Mouse (Mus musculus): ENCODE data around the gene Fanci. TPM values are rescaled to one million over a fixed set of nuclear protein-coding genes. Genes with fewer than 3 reads are reported as not detected.
A peak's percentile ranks its signal among the peaks of the same experiment; 100 is the strongest.

Fanci gene
- polyA plus RNA-seq (2014; fragmentation: Nextera tagmentation; extraction: Ambion mirVana): 10.6 and 13.2 TPM in 2 replicates

DNA sequence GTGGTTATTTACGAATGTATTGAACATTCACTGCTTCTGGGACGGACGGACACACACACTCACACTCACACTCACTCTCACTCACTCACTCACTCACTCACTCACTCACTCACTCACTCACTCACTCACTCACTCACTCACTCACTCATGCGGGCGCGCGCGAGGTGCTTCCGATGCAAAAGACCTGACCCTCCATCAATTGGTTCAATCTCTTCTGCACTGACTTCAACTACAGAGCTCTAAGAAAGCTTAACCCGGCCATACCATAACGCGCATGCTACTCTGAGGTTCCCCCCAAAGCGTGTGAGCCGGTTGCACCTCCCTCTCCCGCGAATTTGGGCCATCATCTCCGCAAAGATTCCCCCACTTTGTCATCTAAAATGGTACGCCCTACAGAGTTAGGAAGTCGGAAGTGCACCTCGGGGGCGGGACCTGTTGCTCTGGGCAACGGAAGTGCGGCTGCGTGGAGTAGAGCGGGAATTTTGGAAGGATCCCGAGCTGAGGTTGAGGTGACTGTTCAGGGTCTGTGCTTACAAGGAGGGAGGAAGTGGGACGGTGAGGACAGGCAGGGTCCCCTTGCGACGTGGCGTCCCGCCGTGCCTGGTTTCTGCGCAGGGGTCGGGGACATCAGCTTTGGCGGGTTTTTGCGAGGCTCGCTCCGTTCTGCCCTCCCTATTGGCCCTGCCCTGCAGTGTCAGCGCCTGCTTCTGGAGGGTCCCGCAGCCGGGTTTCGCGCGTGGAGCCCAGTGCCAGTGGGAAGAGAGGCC is at the start of gene Fanci:
Gene Fanci (plus strand): TSS at position 47 of the 767 bp plus-strand sequence.
- Histone ChIP-seq H3K9ac (ENCODE audit: low read depth, low read length) (peak within 1 kb of the TSS; percentile 76), H3K27me3 (ENCODE audit: control insufficient read depth, insufficient read depth, low read length) (no peaks in the 10 kb centered on the region), H3K4me1 (ENCODE audit: control insufficient read depth, insufficient read depth, low read length) (no peaks in the 10 kb centered on the region), H3K4me2 (peak within 1 kb of the TSS; percentile 96), H3K9me3 (replicated peaks; ENCODE audit: control insufficient read depth, low read length) (no peaks in the 10 kb centered on the region), H3K27ac (ENCODE audit: low read depth, low read length) (peak within 1 kb of the TSS; percentile 50), H3K36me3 (ENCODE audit: control insufficient read depth, insufficient read depth, low read length) (no peaks in the 10 kb centered on the region), H3K4me3 (ENCODE audit: low read depth, low read length) (peak within 1 kb of the TSS; percentile 72)
- WGBS (ENCODE audit: insufficient replicate concordance): under 1% methylated on average over 44 of the region's 44 CpGs
- ATAC-seq (replicated peaks; ENCODE audit: insufficient number of reproducible peaks, low FRiP score, low TSS enrichment): peak; percentile 90

DNA sequence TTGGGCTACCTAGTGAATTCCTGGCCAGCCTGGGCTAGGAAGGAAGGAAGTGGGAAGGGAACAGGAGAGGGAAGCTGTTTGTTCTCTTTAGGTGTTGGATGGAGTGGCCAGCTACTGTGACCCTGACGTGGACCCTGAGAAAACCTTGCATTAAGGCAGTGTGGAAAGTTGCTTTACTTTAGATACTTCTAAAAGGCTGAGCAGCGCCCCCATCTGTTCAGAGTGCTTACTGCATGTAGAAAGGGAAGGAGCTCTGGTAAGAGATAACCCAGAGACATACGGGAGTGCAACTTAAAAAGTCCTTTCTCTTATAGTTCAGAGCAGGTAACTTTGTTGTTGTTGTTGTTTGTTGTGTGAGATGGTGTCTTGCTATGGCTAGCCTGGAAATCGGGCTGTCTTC is 45.8 kb upstream of the Fanci start:
- H3K4me1 ChIP-seq (ENCODE audit: control insufficient read depth, insufficient read depth, low read length): no peaks in the 10 kb centered on the region
- no peak overlapping the region for H3K9ac ChIP-seq (ENCODE audit: low read depth, low read length)
- no peak overlapping the region for H3K27ac ChIP-seq (ENCODE audit: low read depth, low read length)
- no peak overlapping the region for H3K4me3 ChIP-seq (ENCODE audit: low read depth, low read length)
- no peaks in the 10 kb centered on the region for H3K27me3 ChIP-seq (ENCODE audit: control insufficient read depth, insufficient read depth, low read length)
- H3K4me2 ChIP-seq: no peak overlapping the region
- H3K36me3 ChIP-seq (ENCODE audit: control insufficient read depth, insufficient read depth, low read length): peaks cover 6% of the 10 kb centered on the region; the same call in 1 of the 2 replicates
- H3K9me3 ChIP-seq (replicated peaks; ENCODE audit: control insufficient read depth, low read length): no peaks in the 10 kb centered on the region
- no peak for ATAC-seq (replicated peaks; ENCODE audit: insufficient number of reproducible peaks, low FRiP score, low TSS enrichment)
- WGBS (ENCODE audit: insufficient replicate concordance): 47% methylated on average over 4 of the region's 4 CpGs

DNA sequence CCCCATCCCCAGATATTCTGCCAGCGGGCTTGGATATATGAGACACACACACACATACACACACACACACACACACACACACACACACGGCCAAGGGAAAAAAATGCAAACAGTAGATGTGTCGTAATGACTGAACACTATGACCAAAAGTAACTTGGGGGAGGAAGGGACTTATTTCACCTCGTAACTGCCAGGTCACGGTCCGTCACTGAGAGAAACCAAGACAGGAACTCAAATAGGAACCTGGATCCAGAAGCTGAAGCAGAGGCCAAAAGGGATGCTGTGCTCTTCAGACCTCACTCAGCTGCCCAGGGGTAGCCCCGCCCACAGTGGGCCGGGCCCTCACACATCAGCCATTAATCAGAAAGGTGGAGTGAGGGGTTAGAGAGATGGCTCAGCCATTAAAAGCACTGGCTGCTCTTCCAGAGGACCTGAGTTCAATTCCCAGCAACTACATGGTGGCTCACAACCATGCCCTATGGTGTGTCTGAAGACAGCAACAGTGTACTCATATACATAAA is 45.1 kb upstream of the Fanci start:
- H3K4me1 ChIP-seq (ENCODE audit: control insufficient read depth, insufficient read depth, low read length): no peaks in the 10 kb centered on the region
- 79% methylated on average over 8 of the region's 8 CpGs for WGBS (ENCODE audit: insufficient replicate concordance)
- H3K36me3 ChIP-seq (ENCODE audit: control insufficient read depth, insufficient read depth, low read length): peaks cover 6% of the 10 kb centered on the region; the same call in 1 of the 2 replicates
- H3K27me3 ChIP-seq (ENCODE audit: control insufficient read depth, insufficient read depth, low read length): no peaks in the 10 kb centered on the region
- no peak for ATAC-seq (replicated peaks; ENCODE audit: insufficient number of reproducible peaks, low FRiP score, low TSS enrichment)
- no peak overlapping the region for H3K4me2 ChIP-seq
- no peaks in the 10 kb centered on the region for H3K9me3 ChIP-seq (replicated peaks; ENCODE audit: control insufficient read depth, low read length)
- no peak overlapping the region for H3K9ac ChIP-seq (ENCODE audit: low read depth, low read length)
- no peak overlapping the region for H3K4me3 ChIP-seq (ENCODE audit: low read depth, low read length)
- no peak overlapping the region for H3K27ac ChIP-seq (ENCODE audit: low read depth, low read length)

DNA sequence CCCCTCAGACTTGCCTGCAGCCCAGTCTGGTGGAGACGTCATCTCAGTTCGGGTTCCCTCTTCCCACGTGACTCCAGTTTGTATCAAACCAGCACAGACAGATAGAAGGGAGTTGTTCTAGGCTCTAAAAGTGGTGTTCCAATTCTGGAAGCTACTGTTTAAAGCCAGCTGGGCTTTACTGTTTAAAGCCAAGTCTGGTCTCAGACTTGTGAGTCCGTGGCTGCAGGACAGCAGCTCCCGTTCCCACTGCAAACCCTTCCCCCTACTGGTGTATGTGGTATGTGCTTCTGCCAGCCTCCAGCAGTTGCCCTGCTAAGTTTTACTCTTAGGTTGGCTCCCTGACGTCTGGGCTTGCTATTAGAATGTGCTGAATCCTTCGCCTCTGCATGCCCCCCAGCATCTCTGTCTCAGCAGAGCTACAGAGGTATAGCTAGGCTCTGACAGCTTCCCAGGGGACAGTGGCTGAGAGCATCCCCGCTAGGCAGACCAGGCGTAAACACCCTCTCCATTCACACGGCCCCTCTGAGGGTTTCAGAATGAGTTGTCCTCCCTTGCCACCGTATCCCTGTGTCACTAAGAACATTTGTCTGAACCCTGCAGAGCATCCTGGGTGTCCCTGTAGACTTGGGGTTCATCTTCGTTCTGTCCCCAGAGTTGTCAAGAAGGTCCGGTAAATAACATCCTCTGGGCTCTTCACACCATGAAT is 44.5 kb upstream of the Fanci start:
- H3K4me3 ChIP-seq (ENCODE audit: low read depth, low read length): no peak overlapping the region
- H3K9ac ChIP-seq (ENCODE audit: low read depth, low read length): no peak overlapping the region
- H3K4me2 ChIP-seq: no peak overlapping the region
- peaks cover 6% of the 10 kb centered on the region; the same call in 1 of the 2 replicates for H3K36me3 ChIP-seq (ENCODE audit: control insufficient read depth, insufficient read depth, low read length)
- H3K27me3 ChIP-seq (ENCODE audit: control insufficient read depth, insufficient read depth, low read length): no peaks in the 10 kb centered on the region
- H3K9me3 ChIP-seq (replicated peaks; ENCODE audit: control insufficient read depth, low read length): no peaks in the 10 kb centered on the region
- no peaks in the 10 kb centered on the region for H3K4me1 ChIP-seq (ENCODE audit: control insufficient read depth, insufficient read depth, low read length)
- H3K27ac ChIP-seq (ENCODE audit: low read depth, low read length): no peak overlapping the region
- ATAC-seq (replicated peaks; ENCODE audit: insufficient number of reproducible peaks, low FRiP score, low TSS enrichment): no peak
- 73% methylated on average over 13 of the region's 13 CpGs for WGBS (ENCODE audit: insufficient replicate concordance)

DNA sequence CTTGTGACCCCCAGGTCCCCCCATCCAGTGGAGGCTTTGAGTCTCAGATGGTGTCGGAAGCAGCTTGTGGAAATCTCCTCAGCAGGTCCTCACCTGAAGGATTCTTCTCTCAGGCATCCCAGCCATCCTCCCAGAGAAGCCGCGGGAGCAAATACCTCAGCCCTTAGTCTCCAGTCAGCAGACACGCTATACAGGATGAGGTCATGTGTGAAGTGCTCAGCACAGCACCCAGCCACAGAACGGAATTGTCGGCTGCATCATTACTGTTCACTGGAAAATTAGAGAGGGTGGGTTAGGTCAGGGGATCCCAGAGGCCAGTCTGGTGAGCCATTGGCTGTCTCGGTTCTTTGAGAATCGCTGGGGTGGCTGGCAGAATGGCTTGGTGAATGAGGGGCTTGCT is 42.9 kb upstream of the Fanci start:
- no peak for ATAC-seq (replicated peaks; ENCODE audit: insufficient number of reproducible peaks, low FRiP score, low TSS enrichment)

DNA sequence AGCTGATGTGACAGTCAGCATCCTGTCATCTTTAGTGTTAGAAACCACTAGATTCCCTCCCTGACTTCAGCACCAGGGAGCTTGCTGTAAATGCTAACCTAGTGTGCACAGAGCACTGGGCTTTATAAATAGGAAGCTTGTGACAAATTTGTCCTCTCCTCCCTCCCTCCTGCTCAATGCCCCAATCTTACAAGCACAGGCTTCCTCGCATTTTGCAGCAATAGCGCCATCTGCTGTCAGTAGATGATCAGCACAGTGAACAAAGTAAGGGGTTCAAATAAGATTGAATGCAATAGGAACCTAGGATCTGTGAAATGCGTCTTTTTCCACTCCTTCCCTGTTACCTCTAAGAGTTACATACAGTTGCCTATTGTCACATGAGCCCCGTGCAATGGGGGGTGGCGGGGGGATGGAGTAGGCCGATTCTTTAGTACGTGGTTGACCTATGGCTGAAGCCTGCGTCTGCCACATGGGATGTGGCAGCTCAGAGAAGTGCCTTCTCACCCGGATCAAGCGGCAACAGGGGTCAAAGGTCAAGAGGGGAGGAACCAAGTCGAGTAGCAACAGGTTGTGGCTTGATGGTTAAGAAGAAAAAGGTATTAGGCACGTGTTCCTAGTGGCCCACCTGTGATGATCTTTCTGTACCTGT is 41.9 kb upstream of the Fanci start:
- H3K4me2 ChIP-seq: no peak overlapping the region
- H3K27me3 ChIP-seq (ENCODE audit: control insufficient read depth, insufficient read depth, low read length): no peaks in the 10 kb centered on the region
- no peak overlapping the region for H3K4me3 ChIP-seq (ENCODE audit: low read depth, low read length)
- no peaks in the 10 kb centered on the region for H3K9me3 ChIP-seq (replicated peaks; ENCODE audit: control insufficient read depth, low read length)
- H3K9ac ChIP-seq (ENCODE audit: low read depth, low read length): no peak overlapping the region
- H3K4me1 ChIP-seq (ENCODE audit: control insufficient read depth, insufficient read depth, low read length): no peaks in the 10 kb centered on the region
- 40% methylated on average over 12 of the region's 12 CpGs for WGBS (ENCODE audit: insufficient replicate concordance)
- ATAC-seq (replicated peaks; ENCODE audit: insufficient number of reproducible peaks, low FRiP score, low TSS enrichment): no peak
- no peak overlapping the region for H3K27ac ChIP-seq (ENCODE audit: low read depth, low read length)
- no peaks in the 10 kb centered on the region; the same call in 1 of the 2 replicates for H3K36me3 ChIP-seq (ENCODE audit: control insufficient read depth, insufficient read depth, low read length)

More for the DNA sequence above, 42.9 kb upstream of the Fanci start:
- 78% methylated on average over 8 of the region's 8 CpGs for WGBS (ENCODE audit: insufficient replicate concordance)
- H3K4me2 ChIP-seq: no peak overlapping the region
- H3K4me1 ChIP-seq (ENCODE audit: control insufficient read depth, insufficient read depth, low read length): no peaks in the 10 kb centered on the region
- H3K9me3 ChIP-seq (replicated peaks; ENCODE audit: control insufficient read depth, low read length): no peaks in the 10 kb centered on the region
- no peaks in the 10 kb centered on the region for H3K27me3 ChIP-seq (ENCODE audit: control insufficient read depth, insufficient read depth, low read length)
- no peak overlapping the region for H3K27ac ChIP-seq (ENCODE audit: low read depth, low read length)
- no peak overlapping the region for H3K9ac ChIP-seq (ENCODE audit: low read depth, low read length)
- H3K36me3 ChIP-seq (ENCODE audit: control insufficient read depth, insufficient read depth, low read length): peaks cover 2% of the 10 kb centered on the region; the same call in 1 of the 2 replicates
- no peak overlapping the region for H3K4me3 ChIP-seq (ENCODE audit: low read depth, low read length)

DNA sequence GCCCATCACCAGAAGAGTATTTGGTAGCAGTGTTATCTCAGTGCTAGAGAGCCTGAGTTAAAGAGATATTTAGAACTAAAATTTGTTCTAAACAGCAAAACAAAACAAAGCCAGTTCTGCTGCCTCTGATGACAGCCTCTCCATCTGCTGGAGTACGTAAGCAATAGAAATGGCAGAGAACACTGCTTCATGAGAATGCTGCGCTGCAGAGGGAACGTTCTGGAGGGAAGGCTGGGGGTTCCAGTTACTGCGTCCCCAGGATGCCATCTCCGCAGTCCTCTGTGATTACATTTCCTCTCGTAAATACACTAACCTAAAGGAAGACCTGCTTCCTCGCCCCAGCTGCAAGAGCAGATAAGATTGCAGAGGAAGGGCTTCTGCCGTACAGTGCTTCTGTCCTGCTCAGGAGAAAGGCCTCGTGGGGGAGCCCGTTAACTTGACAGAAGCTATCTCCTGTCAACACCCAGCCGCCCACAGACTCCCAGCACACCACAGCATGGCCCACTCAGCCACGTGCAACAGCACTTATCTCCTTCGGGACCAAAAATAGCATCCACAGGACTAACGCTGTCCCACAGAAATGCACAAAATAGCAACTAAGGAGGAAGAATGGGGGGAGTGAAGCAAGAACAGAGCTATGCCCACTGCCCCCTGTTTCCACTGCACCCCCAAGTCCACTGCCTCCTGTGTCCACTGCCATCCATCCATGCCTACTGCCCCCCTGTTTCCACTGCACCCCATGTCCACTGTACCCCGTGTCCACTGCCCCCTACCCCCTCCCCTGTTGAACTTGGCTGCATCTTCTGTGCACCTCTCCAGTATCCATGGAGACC is 33.2 kb upstream of the Fanci start:
- Histone ChIP-seq H3K4me2 (peak overlapping the region; percentile 62), H3K27ac (ENCODE audit: low read depth, low read length) (peak overlapping the region; percentile 81), H3K9ac (ENCODE audit: low read depth, low read length) (no peak overlapping the region), H3K4me3 (ENCODE audit: low read depth, low read length) (peak overlapping the region; percentile 25; the same call in 1 of the 2 replicates), H3K4me1 (ENCODE audit: control insufficient read depth, insufficient read depth, low read length) (peaks cover 49% of the 10 kb centered on the region), H3K9me3 (replicated peaks; ENCODE audit: control insufficient read depth, low read length) (no peaks in the 10 kb centered on the region), H3K27me3 (ENCODE audit: control insufficient read depth, insufficient read depth, low read length) (peaks cover 21% of the 10 kb centered on the region), H3K36me3 (ENCODE audit: control insufficient read depth, insufficient read depth, low read length) (peaks cover 2% of the 10 kb centered on the region; the same call in 1 of the 2 replicates)
- peak; percentile 90 for ATAC-seq (replicated peaks; ENCODE audit: insufficient number of reproducible peaks, low FRiP score, low TSS enrichment)
- WGBS (ENCODE audit: insufficient replicate concordance): 10% methylated on average over 15 of the region's 15 CpGs

DNA sequence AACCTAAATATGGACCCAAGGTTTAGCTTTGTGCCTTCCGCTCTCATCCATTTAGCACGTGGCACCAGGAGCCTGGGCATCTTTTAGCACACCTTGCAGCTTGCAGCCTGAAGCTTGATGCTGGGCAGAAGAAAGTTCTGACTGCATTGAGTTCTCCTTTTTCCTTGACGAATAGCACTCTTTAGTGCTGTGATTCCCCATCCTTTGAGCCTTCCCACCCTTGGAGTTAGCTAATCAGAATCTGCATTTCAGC is 32.6 kb upstream of the Fanci start:
- no peak overlapping the region for H3K9ac ChIP-seq (ENCODE audit: low read depth, low read length)
- peak overlapping the region; percentile 81 for H3K27ac ChIP-seq (ENCODE audit: low read depth, low read length)
- peaks cover 53% of the 10 kb centered on the region for H3K4me1 ChIP-seq (ENCODE audit: control insufficient read depth, insufficient read depth, low read length)
- no peaks in the 10 kb centered on the region for H3K9me3 ChIP-seq (replicated peaks; ENCODE audit: control insufficient read depth, low read length)
- no peak for ATAC-seq (replicated peaks; ENCODE audit: insufficient number of reproducible peaks, low FRiP score, low TSS enrichment)
- WGBS (ENCODE audit: insufficient replicate concordance): 41% methylated on average over 3 of the region's 3 CpGs
- H3K27me3 ChIP-seq (ENCODE audit: control insufficient read depth, insufficient read depth, low read length): peaks cover 22% of the 10 kb centered on the region
- H3K36me3 ChIP-seq (ENCODE audit: control insufficient read depth, insufficient read depth, low read length): peaks cover 2% of the 10 kb centered on the region; the same call in 1 of the 2 replicates
- peak overlapping the region; percentile 62 for H3K4me2 ChIP-seq
- H3K4me3 ChIP-seq (ENCODE audit: low read depth, low read length): peak overlapping the region; percentile 25; the same call in 1 of the 2 replicates

All from heart, embryonic 11.5 days (tissue).